Mouse (Mus musculus) liver, embryonic 14.5 days (tissue): ENCODE measurements around the gene Apol7e. TPM values are rescaled to one million over a fixed set of nuclear protein-coding genes. Genes with fewer than 3 reads are reported as not detected.

Experiments used
- ATAC-seq: fragments of 200-750 bp; cut with Nextera tagmentation; 2 replicates; pipeline ENCODE4 v1.8.0; 2017; ENCODE audit warnings: moderate number of reproducible peaks, mild to moderate bottlenecking, moderate library complexity; ENCODE audit not compliant: insufficient read depth
- DNase-seq, 3 experiments: peaks; one replicate each; pipeline ENCODE4 v3.0.0-alpha.2; 2012 to 2013; ENCODE audit warnings: low read depth in 3 of 3, low spot score in 3 of 3
- H3K27ac ChIP-seq: fragments of 300-500 bp; sonication (generic); 2 replicates; pipeline ENCODE4 v1.5.1; 2014; ENCODE audit warnings: moderate library complexity, mild to moderate bottlenecking, control low read depth, inconsistent platforms
- H3K27me3 ChIP-seq: fragments of 300-500 bp; sonication (generic); 2 replicates; pipeline ENCODE4 v1.6.1; 2014; ENCODE audit warnings: mild to moderate bottlenecking, low read length, moderate library complexity; ENCODE audit not compliant: control insufficient read depth, insufficient read depth
- H3K36me3 ChIP-seq: fragments of 300-500 bp; sonication (generic); replicated peaks from 2 replicates; pipeline ENCODE4 v1.6.1; 2014; ENCODE audit warnings: low read depth; ENCODE audit not compliant: control insufficient read depth, insufficient read depth
- H3K4me1 ChIP-seq, 2 experiments: fragments of 200-500 bp in 1 of 2; fragments of 300-500 bp in 1 of 2; sonication (generic) in 1 of 2; replicated peaks; 2 replicates each; pipeline ENCODE4 v1.6.1; 2012 to 2014; ENCODE audit warnings: antibody characterized with exemption in 1 of 2, inconsistent platforms in 1 of 2, low read length in 1 of 2; ENCODE audit not compliant: control insufficient read depth in 2 of 2, insufficient read depth in 2 of 2
- H3K4me2 ChIP-seq: fragments of 300-500 bp; sonication (generic); 2 replicates; pipeline ENCODE4 v1.6.1; 2014; ENCODE audit warnings: low read depth, mild to moderate bottlenecking, control low read depth, moderate library complexity
- H3K4me3 ChIP-seq, 2 experiments: fragments of 200-500 bp in 1 of 2; fragments of 300-500 bp in 1 of 2; sonication (generic) in 1 of 2; 2 replicates each; pipeline ENCODE4 v1.5.1; 2012 to 2014; ENCODE audit warnings: low read depth in 2 of 2, low read length in 2 of 2, mild to moderate bottlenecking in 2 of 2, control low read depth in 1 of 2, inconsistent platforms in 1 of 2, moderate library complexity in 1 of 2; ENCODE audit not compliant: insufficient read depth in 1 of 2
- H3K9ac ChIP-seq: fragments of 300-500 bp; sonication (generic); replicated peaks from 2 replicates; pipeline ENCODE4 v1.6.1; 2014; ENCODE audit warnings: mild to moderate bottlenecking, control low read depth, moderate library complexity
- H3K9me3 ChIP-seq: fragments of 300-500 bp; sonication (generic); 2 replicates; pipeline ENCODE4 v1.6.1; 2016; ENCODE audit warnings: low read length, mixed read lengths; ENCODE audit not compliant: control insufficient read depth
- CTCF ChIP-seq: IDR thresholded peaks from 2 replicates; pipeline ENCODE4 v1.5.1; 2016; ENCODE audit warnings: antibody characterized with exemption, low read depth, control low read depth
- EP300 ChIP-seq: IDR thresholded peaks from 2 replicates; pipeline ENCODE4 v1.6.1; 2016; ENCODE audit warnings: antibody characterized with exemption, low read depth
- WGBS: fragments of 180-500 bp; shearing (Covaris S2); extraction: QIAGEN DNeasy Blood & Tissue Kit; methylation state at CpG from one replicate; pipeline ENCODE4 v1.1.7; 2014; ENCODE audit not compliant: insufficient replicate concordance; 5-methylcytosine and 5-hydroxymethylcytosine counted together
- polyA plus RNA-seq, 2 experiments: library from polyadenylated mRNA; depleted of rRNA in 1 of 2; stranded (reverse) in 1 of 2; unstranded in 1 of 2; fragments of >200 nt; fragmentation: Nextera tagmentation in 1 of 2; extraction: Ambion mirVana in 1 of 2; gene quantifications; 2 replicates each; pipeline versions ENCODE4 v1.2.1 to v1.2.3; 2012 to 2014

Gene Apol7e
- polyA plus RNA-seq, 2 experiments, result 0.02 TPM; not detected in 1

- 41% methylated on average over 5 of the region's 5 CpGs for WGBS
- H3K36me3 ChIP-seq, result peaks cover 45% of the 10 kb centered on the region
Measured at GRCm38 (mm10) chr15:77744632-77745031, 46.0 kb downstream of the Apol7e start.

GRCm38 (mm10) chr15:77745081-77745480 is 46.4 kb downstream of the Apol7e start:
- Histone ChIP-seq H3K36me3 (peaks cover 49% of the 10 kb centered on the region), H3K9ac (no peak overlapping the region), H3K4me2 (no peak overlapping the region), H3K4me1 (no peaks in the 10 kb centered on the region), H3K27ac (no peak overlapping the region), H3K9me3 (no peaks in the 10 kb centered on the region), H3K4me3 (no peak overlapping the region), H3K27me3 (no peaks in the 10 kb centered on the region)
- no peak for DNase-seq
- no peak for ATAC-seq
- no peak for TF ChIP-seq CTCF

More at GRCm38 (mm10) chr15:77744632-77745031, 46.0 kb downstream of the Apol7e start:
- TF ChIP-seq CTCF, result no peak
- no peak for TF ChIP-seq EP300
- DNase-seq, result no peak
- Histone ChIP-seq H3K4me3 (no peak overlapping the region), H3K9me3 (no peaks in the 10 kb centered on the region), H3K9ac (no peak overlapping the region), H3K4me1 (no peaks in the 10 kb centered on the region), H3K27ac (no peak overlapping the region), H3K27me3 (no peaks in the 10 kb centered on the region), H3K4me2 (no peak overlapping the region)
- ATAC-seq, result no peak

DNA sequence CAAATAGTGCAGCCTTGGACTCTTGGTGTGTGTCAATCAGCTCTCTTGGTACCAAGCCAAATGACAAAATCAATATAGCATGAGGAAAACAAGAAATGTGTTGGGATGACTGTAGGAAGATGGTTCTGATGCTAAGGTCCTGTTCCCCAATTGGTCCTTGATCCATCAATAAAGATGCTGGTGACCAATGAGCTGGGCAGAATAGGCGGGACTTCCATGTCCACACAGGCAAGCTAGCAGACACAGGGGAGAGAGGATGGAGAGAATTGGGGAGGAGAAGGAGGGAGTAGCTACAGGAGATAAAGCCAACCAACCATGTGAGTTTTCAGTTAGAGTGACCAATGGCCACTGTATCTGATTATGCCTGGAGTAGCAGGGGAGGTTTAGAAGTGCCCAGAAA is 47.7 kb downstream of the Apol7e start:
- Histone ChIP-seq H3K27me3 (no peaks in the 10 kb centered on the region), H3K9me3 (no peaks in the 10 kb centered on the region), H3K4me2 (no peak overlapping the region), H3K4me3 (no peak overlapping the region), H3K4me1 (peaks cover 0 to under 1% of the 10 kb centered on the region in 2 experiments; a peak in 1 of 4 replicates), H3K27ac (no peak overlapping the region), H3K9ac (no peak overlapping the region), H3K36me3 (peaks cover 62% of the 10 kb centered on the region)
- DNase-seq, result no peak
- no peak for ATAC-seq
- 77% methylated on average over 1 of the region's 1 CpGs for WGBS
- no peak for TF ChIP-seq CTCF
- no peak for TF ChIP-seq EP300

GRCm38 (mm10) chr15:77748414-77748813 is 49.8 kb downstream of the Apol7e start:
- Histone ChIP-seq H3K9me3 (no peaks in the 10 kb centered on the region), H3K4me3 (no peak overlapping the region), H3K9ac (no peak overlapping the region), H3K4me2 (no peak overlapping the region), H3K36me3 (peaks cover 81% of the 10 kb centered on the region), H3K4me1 (peaks cover 7 to 14% of the 10 kb centered on the region in 2 experiments), H3K27me3 (no peaks in the 10 kb centered on the region), H3K27ac (no peak overlapping the region)
- 89% methylated on average over 3 of the region's 3 CpGs for WGBS
- TF ChIP-seq CTCF (no peak), EP300 (no peak)
- no peak for ATAC-seq
- no peak for DNase-seq

DNA sequence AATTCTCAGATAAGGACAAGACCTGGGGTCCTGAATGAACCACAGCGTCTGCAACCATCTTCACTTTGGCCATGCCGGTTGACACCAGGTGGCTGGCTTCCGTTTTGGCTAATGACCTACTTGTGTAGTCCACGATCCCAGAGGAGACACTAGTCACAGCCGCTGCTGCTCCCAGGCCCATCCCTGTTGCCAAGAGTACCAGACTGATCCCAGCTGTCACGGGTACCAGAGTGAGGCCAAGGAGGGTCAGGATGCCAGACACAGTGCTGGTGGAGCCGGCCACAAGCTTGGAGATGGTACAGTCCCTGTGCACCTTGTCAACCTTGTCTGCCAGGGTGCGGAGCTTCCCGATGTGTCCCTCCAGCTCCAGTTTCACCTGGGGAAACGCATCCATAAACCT is 51.1 kb downstream of the Apol7e start:
- no peak overlapping the region for H3K4me2 ChIP-seq
- DNase-seq, result no peak
- ATAC-seq, result no peak
- peaks cover 80% of the 10 kb centered on the region for H3K36me3 ChIP-seq
- H3K9me3 ChIP-seq, result no peaks in the 10 kb centered on the region
- H3K4me1 ChIP-seq, result peaks cover 7 to 16% of the 10 kb centered on the region in 2 experiments
- H3K9ac ChIP-seq, result no peak overlapping the region
- H3K4me3 ChIP-seq, result no peak overlapping the region
- WGBS, result 89% methylated on average over 10 of the region's 10 CpGs
- H3K27ac ChIP-seq, result no peak overlapping the region
- H3K27me3 ChIP-seq, result no peaks in the 10 kb centered on the region
- TF ChIP-seq EP300 (no peak), CTCF (no peak)
